Comparison of ENCODE assay signal across 8 mouse cellular contexts in genomic region chr11:101551751-101552475, GRCm38 (mm10). TPM values are rescaled to one million over a fixed set of nuclear protein-coding genes. Genes with fewer than 3 reads are reported as not detected.
DNase-seq lines count a peak whose midpoint lies in the region; ATAC-seq and TF ChIP-seq lines count a peak whose summit lies in the region.

TSS of gene Brca1 (minus strand) at chr11:101551955.
TSS of gene Nbr1 (plus strand) at chr11:101552149.

- 0 out of 2 replicates have a peak, but pooled peaks cover 5% of the 10 kb centered on the region for H3K36me3 ChIP-seq in hindbrain, postnatal 0 days (ENCODE audit: insufficient read depth, low read length)

- no peaks in the 10 kb centered on the region for H3K9me3 ChIP-seq in hindbrain, postnatal 0 days (ENCODE audit: low read length)

- under 1% methylated on average over 43 of the region's 43 CpGs for WGBS in hindbrain, postnatal 0 days

- peak; percentile 99 for DNase-seq in ZHBTc4 (ENCODE audit: low read depth, low spot score)
- peak; percentile 95 for DNase-seq in gastrocnemius, adult 2 months
- DNase-seq in hindbrain, postnatal 0 days (ENCODE audit: low spot score): peak; percentile 98
- peak; percentile 78 to 88 for DNase-seq in left cerebral cortex, adult 2 months (ENCODE audit: extremely low spot score in 1 of 2, low spot score in 2 of 2)
- peak; percentile 84 to 97 for DNase-seq in right cerebral cortex, adult 2 months (ENCODE audit: low spot score in 2 of 2)
- peak; percentile 93 for DNase-seq in urinary bladder, postnatal 14 days (ENCODE audit: low spot score)

- ATAC-seq in common myeloid progenitor, adult 5-6 weeks (replicated peaks; ENCODE audit: low read depth, poor library complexity, severe bottlenecking): peak; percentile 67
- ATAC-seq in hindbrain, postnatal 0 days: peak; percentile 80
- ATAC-seq in megakaryocyte, adult 5-6 weeks (ENCODE audit: poor library complexity, severe bottlenecking): peak; percentile 78

- peaks cover 14% of the 10 kb centered on the region; the same call in 1 of the 2 replicates for H3K4me1 ChIP-seq in hindbrain, postnatal 0 days (ENCODE audit: insufficient read depth, low read length)

- peak within 1 kb of the TSS; percentile 84 for H3K4me2 ChIP-seq in hindbrain, postnatal 0 days (ENCODE audit: low read depth, low read length)

- intact Hi-C loops in gastrocnemius, adult 2 months (cut with DNase I): loop anchor here (5.0 to 10.0 kb wide), 2 partner anchors 85 to 237 kb away; partner anchors contain the start of genes Psme3 and Vat1
- intact Hi-C loops in left cerebral cortex, adult 2 months (cut with DNase I): loop anchor here (1.0 to 2.0 kb wide), 3 partner anchors 83 to 125 kb away; partner anchors contain the start of gene Rpl27

- TF ChIP-seq CTCF in gastrocnemius, adult 2 months (IDR thresholded peaks at IDR 0.05): no peak
- no peak for TF ChIP-seq CTCF in hindbrain, postnatal 0 days (IDR thresholded peaks at IDR 0.05; ENCODE audit: low read depth)
- TF ChIP-seq CTCF in left cerebral cortex, adult 2 months (IDR thresholded peaks at IDR 0.05): no peak; the same call in 1 of the 2 replicates

- peak within 1 kb of the TSS; percentile 91 for H3K27ac ChIP-seq in gastrocnemius, adult 2 months
- H3K27ac ChIP-seq in hindbrain, postnatal 0 days: peak within 1 kb of the TSS; percentile 91
- peak within 1 kb of the TSS; percentile 100 for H3K27ac ChIP-seq in left cerebral cortex, adult 2 months

- H3K4me3 ChIP-seq in gastrocnemius, adult 2 months: peak within 1 kb of the TSS; percentile 77
- H3K4me3 ChIP-seq in hindbrain, postnatal 0 days (ENCODE audit: low read length): peak within 1 kb of the TSS; percentile 85
- H3K4me3 ChIP-seq in left cerebral cortex, adult 2 months: peak within 1 kb of the TSS; percentile 85

- no peaks in the 10 kb centered on the region for H3K27me3 ChIP-seq in hindbrain, postnatal 0 days (ENCODE audit: insufficient read depth, low read length)

- H3K9ac ChIP-seq in hindbrain, postnatal 0 days (replicated peaks; ENCODE audit: low read length): peak within 1 kb of the TSS; percentile 80

RNA-seq across cellular contexts. Expression of gene Brca1, which starts in this region (rescaled TPM):
- 43.0 and 49.1 TPM in 2 replicates for total RNA-seq in common myeloid progenitor, adult 5-6 weeks (2017)
- under 1 TPM; 0.03 to 0.31 TPM for total RNA-seq in gastrocnemius, adult 2 months (2021)
- 6.7 and 8.5 TPM in 2 replicates for total RNA-seq in hindbrain, postnatal 0 days (2014; rRNA removed)
- polyA plus RNA-seq in hindbrain, postnatal 0 days (2015; fragmentation: Nextera tagmentation; extraction: Ambion mirVana): 2.3 and 2.4 TPM in 2 replicates
- under 1 TPM; 0.61 to 0.70 TPM for total RNA-seq in left cerebral cortex, adult 2 months (2021)
- total RNA-seq in megakaryocyte, adult 5-6 weeks (2015): 15.3 and 15.9 TPM in 2 replicates
- 26.8 and 34.8 TPM in 2 replicates for total RNA-seq in megakaryocyte, adult 5-6 weeks (2017)

RNA-seq across cellular contexts. Expression of gene Nbr1, which starts in this region (rescaled TPM):
- total RNA-seq in common myeloid progenitor, adult 5-6 weeks (2017): 47.1 and 61.9 TPM in 2 replicates
- total RNA-seq in gastrocnemius, adult 2 months (2021): 10 to 100 TPM; 65.3 to 65.6 TPM
- 93.6 and 152 TPM in 2 replicates for total RNA-seq in hindbrain, postnatal 0 days (2014; rRNA removed)
- polyA plus RNA-seq in hindbrain, postnatal 0 days (2015; fragmentation: Nextera tagmentation; extraction: Ambion mirVana): 53.9 and 55.9 TPM in 2 replicates
- 100 to 1,000 TPM; 136 to 137 TPM for total RNA-seq in left cerebral cortex, adult 2 months (2021)
- 32.4 and 33.9 TPM in 2 replicates for total RNA-seq in megakaryocyte, adult 5-6 weeks (2015)
- total RNA-seq in megakaryocyte, adult 5-6 weeks (2017): 53.6 and 60.7 TPM in 2 replicates

Comparison
In these comparisons a context has a peak if more than half of its experiments do, and no peak if none do; other contexts are left out.
1. Peak in every context shown above with its lines: DNase-seq, ATAC-seq, H3K4me3 ChIP-seq and H3K27ac ChIP-seq.